Mouse (Mus musculus): ENCODE results near the gene D630003M21Rik.
A peak's percentile ranks its signal among the peaks of the same experiment; 100 is the strongest.

Gene D630003M21Rik

GRCm38 (mm10) chr2:158236698-158237097, 7.7 kb upstream of the D630003M21Rik start:
- DNase-seq (ENCODE audit: low read depth, low spot score), result no peak

- DNase-seq (ENCODE audit: low read depth, low spot score), result no peak
Observed at GRCm38 (mm10) chr2:158233106-158233505, 4.1 kb upstream of the D630003M21Rik start.

DNA sequence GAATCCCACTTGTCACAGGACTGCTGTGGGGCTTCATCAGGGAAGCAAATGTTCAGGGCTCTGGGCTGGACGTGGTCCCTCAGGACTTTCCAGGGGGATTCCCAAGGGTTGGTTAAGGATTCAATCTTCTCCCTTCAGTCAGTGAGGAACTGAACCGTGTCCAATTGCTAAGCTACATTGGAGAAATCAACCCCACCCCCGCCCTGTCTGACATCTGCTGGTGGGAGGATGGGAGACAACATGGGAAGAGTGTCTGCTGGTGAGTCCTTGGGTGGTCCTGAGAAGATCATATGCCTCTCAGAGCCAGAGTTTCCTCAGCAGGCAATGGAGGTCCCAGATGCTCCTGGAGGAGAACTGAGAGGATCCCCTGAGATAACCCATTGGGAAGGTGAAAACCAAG, 3.4 kb upstream of the D630003M21Rik start:
- DNase-seq (ENCODE audit: low read depth, low spot score), result no peak

DNA sequence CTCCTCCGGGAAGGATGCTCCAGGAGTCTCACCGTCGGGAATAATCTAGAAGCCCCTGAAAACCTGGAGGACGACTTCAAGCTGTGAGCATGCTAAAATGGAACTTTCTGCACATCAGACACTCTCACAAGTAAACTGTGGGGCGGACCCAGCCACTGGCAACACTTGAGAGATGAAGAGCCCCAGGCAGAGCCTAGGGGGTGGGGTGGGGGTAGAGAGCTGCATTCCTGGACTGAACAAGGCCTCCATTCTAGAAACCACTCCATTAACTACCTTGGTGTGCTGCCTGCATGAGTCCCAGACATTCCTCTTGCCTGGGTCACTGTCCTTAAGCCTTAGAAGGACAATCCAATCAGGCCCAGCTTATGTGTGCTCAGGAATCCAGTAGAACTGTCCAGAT, 2.0 kb upstream of the D630003M21Rik start:
- DNase-seq (ENCODE audit: low read depth, low spot score), result no peak

DNA sequence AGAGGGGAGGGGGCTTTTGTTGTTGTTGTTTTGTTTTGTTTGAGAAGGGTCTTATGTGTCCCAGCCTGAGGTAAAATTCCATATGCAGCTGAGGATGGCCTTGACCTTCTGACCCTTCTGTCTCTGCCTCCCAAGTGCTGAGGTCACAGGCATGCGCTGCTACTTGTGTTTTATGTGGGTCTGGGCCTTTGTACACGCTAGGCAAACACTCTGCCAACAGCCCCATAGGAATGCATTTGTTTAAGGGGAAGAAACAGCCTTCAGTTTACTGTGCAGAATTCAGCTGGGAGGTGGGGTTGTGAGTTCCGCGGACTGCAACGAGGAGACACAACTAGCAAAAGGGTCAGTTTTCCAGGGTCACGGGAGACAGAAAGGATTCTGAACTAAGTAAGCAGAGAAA, 1.6 kb upstream of the D630003M21Rik start:
- no peak for DNase-seq (ENCODE audit: low read depth, low spot score)

GRCm38 (mm10) chr2:158229503-158229892, 476 bp upstream of the D630003M21Rik start:
- no peak for DNase-seq (ENCODE audit: low read depth, low spot score)

DNA sequence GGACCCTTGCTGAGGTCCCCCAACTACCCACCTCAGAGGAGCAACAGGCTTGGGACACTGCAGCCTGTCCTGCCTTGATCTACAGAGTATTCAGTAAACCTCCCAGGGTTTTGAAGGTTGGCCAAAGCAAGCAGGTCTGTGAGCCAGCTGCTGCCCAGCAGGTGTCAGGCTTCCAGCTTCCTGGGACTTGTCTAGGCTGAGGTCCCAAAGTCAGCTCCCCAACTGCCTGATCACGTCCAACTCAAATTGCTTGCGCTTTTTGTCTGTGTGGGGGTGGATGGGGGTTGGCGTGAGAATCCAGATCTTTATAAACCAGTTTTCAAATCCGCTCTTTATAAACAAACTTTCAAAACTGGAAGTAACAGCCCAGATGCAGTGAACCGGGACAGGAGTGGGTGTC, 3.7 kb downstream of the D630003M21Rik start:
- DNase-seq (ENCODE audit: low read depth, low spot score), result no peak

DNA sequence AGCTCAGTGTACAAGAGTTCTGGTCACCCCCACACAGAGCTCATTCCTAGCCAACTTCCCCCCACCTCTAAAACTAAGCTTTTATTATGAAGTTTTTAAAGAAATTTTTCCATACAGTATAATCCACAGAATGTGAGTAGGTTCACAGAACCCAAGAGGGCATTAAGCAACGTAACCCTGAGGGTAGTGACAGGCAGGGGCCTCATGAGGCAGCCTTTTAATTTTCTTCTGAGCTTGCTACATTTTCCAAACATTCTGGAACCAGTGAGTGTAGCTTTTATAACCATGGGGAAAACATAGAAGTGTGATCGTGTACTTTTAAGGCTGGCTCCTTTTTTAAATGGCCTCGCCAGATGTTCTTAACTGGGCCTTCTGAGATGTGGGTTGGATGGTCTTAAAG, 5.5 kb downstream of the D630003M21Rik start:
- DNase-seq (ENCODE audit: low read depth, low spot score), result no peak

DNA sequence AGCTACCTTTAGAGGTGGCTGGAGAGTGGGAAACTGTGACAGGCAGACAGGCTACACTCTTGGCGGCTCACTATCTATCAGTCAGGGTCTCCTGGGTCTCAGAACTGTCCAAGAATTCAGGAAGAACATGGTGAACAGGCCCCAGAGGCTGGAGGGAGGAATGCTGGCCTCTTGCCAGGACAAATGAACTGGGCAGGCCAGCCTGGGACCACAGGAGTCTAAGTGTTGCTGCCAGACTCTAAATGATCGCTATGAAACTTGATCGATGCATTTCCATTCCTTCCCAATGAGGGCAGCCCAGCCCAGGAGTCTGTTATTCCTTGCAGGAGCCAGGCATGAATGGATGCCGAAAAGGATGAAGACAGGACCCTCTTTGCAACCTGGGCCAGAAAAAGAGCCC, 6.4 kb downstream of the D630003M21Rik start:
- DNase-seq (ENCODE audit: low read depth, low spot score), result peak; percentile 34

GRCm38 (mm10) chr2:158221446-158222084, 7.5 kb downstream of the D630003M21Rik start:
- DNase-seq (ENCODE audit: low read depth, low spot score), result no peak

DNA sequence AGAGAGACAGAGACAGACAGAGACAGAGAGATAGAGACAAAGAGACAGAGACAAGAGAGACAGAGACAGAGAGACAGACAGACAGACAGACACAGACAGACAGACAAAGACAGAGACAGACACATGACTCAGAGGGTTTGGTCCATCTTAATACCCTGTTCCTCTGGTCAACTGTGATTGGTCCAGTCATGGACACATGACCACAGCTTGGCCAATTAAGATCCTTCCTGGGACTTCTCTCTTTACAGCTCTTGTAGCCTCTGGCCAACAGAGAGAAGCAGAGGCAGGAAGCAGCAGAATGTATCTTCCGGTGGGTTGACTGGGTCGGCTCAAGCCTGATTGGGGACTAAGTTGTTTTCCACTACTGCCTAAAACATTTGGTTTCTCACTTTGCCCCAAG, 9.5 kb downstream of the D630003M21Rik start:
- no peak for DNase-seq (ENCODE audit: low read depth, low spot score)

DNA sequence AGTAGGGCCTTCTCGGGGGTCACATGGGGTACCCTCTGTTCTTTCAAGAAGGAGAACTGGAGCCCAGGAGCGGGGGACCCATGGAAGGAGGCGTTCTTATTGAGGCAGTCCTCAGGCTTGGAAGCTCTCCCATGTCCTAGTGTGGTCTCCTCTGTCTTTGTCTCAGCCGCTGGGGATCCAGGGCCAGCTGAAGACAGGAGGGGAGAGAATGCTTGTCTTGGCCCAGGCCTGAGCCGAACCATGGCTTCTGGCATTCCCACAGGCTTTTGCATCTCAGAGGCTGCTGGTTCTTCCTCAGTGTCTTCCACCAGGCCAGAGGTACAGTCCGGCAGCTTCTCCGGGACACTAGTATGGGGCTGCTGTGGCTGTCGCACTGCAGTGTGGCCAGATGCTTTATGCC, 12.5 kb downstream of the D630003M21Rik start:
- DNase-seq (ENCODE audit: low read depth, low spot score), result no peak

DNA sequence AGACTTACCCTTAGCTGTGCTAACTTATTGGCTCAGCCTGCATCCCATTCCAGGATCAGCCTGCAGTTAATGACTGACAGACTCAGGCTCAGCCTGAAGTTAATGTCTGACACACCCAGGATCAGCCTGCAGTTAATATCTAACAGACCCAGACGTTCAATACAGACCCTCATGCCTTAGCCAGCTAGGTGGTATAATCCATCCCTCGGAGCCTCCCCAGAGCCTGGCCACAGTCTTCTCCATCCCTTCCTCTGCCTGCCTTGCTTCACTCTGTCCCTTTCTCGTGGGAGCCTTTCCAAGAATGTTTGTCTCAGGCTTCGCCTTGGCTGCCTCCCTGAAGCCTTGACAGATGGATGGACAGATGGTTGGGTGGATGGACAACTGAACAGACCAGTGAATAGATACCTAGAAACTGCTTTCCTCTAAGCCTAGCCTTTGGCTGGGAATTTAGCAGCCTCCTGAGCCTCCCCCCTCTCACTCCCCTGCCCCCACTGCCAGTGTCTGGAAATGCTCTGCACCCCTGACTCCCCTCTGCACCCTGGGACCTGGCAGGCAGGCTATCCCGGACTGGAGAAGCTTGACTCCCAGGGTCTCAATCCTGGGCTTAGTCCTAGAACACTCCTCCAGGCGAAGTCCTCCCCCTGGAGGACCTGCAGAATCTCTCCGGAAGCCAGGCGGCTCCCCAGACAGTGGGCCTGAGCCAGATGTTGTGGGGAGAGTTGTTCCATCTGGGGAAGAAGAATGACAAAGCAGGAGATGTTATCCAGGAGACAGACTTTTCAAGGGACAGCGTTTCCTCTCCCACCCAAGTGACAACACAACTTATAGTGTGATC, 13.5 kb downstream of the D630003M21Rik start:
- DNase-seq (ENCODE audit: low read depth, low spot score), result no peak

DNA sequence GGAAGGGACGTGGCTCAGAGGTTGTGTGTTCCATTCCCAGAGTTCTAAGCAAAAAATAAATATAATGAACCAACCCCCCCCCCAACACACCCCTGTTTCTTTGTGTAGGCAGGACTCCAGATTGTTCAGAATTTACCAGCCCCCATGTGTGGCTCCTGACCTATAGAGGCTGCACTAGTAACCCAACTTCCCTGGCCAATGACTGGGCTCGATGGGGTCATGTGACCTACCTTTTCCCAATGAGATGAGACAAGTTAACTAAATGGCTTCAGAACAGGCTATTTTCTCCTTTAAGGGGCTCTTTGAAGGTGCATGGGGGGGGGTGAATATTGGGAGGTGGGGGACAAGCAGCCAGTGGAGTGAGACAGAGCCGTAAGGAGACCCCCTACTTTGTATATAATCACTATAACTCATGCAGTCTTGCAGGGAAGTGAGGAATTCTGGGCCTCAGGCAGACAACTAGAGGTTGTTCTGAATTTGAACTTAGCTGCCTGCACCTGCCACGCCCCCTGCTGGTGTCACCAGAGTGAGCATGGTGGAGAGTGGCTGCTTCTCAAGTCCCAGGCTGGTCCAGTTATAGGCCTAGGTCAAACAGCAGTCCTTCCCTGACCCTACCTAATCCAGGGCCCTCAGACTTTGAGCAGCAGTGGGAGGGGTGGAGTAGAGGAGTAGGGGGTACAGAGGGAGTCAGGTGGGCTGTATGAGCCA, 17.1 kb downstream of the D630003M21Rik start:
- DNase-seq (ENCODE audit: low read depth, low spot score), result no peak

GRCm38 (mm10) chr2:158210958-158211357, 18.1 kb downstream of the D630003M21Rik start:
- DNase-seq (ENCODE audit: low read depth, low spot score), result no peak

GRCm38 (mm10) chr2:158210503-158210902, 18.5 kb downstream of the D630003M21Rik start:
- no peak for DNase-seq (ENCODE audit: low read depth, low spot score)

DNA sequence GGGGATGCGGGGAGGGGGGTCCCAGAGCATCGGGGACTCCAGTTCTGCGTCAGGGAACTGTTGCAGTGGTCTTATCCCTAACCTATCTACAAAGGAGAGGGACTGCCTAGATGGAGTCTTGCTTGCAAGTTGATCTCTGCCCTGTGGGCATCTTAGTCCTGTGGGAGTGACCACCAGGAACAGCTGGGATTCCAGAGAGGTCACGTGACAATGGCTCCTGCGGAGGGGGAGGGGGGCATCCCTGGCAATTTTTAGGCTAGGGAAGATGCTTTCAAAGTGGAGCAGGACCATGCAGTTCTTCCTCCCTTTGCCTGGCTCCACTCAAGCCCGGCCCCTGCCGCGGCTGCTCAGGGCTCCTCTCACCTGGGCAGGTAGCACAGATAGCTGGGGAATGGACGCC, 19.2 kb downstream of the D630003M21Rik start:
- no peak for DNase-seq (ENCODE audit: low read depth, low spot score)

- peak; percentile 74 for DNase-seq (ENCODE audit: low read depth, low spot score)
Observed at GRCm38 (mm10) chr2:158207848-158208247, 21.2 kb downstream of the D630003M21Rik start.

GRCm38 (mm10) chr2:158204114-158204513, 24.9 kb downstream of the D630003M21Rik start:
- peak; percentile 73 for DNase-seq (ENCODE audit: low read depth, low spot score)

DNA sequence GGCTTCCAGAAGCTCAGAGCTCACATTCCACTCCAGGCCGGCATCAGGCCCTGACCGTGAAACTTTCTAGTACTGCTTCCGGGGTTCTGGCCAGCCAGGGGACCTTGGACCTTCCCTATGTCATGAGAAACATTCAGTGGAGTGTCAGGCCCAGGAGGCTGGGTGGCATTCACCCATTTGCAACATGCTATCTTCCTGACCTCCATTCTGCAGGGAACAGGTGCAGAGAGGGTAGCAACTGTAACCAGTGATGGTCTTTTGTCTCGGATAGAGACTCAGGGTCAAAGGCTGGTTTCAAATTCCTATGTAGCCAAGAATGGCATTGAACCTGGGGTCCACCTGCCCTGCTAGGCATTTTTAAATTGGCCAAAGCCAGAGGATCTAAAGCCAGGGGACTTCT, 25.3 kb downstream of the D630003M21Rik start:
- DNase-seq (ENCODE audit: low read depth, low spot score), result no peak

GRCm38 (mm10) chr2:158199281-158199680, 29.7 kb downstream of the D630003M21Rik start:
- peak; percentile 33 for DNase-seq (ENCODE audit: low read depth, low spot score)

GRCm38 (mm10) chr2:158198861-158199260, 30.2 kb downstream of the D630003M21Rik start:
- no peak for DNase-seq (ENCODE audit: low read depth, low spot score)

DNA sequence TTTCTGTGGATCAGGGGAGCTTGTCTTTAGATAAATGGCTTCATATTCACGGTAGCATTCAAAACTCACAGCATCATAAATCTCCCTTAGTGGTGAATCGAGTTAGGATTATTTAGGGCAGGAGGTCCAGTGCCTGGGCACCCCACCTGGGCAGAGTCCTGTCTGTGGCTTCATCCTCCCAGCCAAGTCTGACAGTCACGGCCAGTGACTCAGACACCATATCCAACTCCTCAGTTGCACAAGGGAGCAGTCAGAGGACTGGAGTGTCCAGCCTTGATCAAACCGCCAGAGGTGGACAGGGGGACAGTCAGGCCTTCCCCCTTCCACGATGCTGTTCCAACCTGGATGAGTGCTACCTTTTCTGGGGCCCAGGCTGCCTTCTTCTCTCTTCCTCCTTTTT, 31.1 kb downstream of the D630003M21Rik start:
- no peak for DNase-seq (ENCODE audit: low read depth, low spot score)
